Mouse (Mus musculus) intestine, embryonic 15.5 days (tissue): ENCODE results near the gene Cdk5rap1. TPM values are rescaled to one million over a fixed set of nuclear protein-coding genes. Genes with fewer than 3 reads are reported as not detected.

Source experiments
- ATAC-seq: fragments of 200-750 bp; cut with Nextera tagmentation; 2 replicates; pipeline ENCODE4 v1.8.0; 2017; ENCODE audit warnings: moderate TSS enrichment, moderate library complexity
- H3K27ac ChIP-seq: fragments of 300-500 bp; sonication (generic); 2 replicates; pipeline ENCODE4 v1.5.1; 2015; ENCODE audit warnings: mild to moderate bottlenecking, inconsistent platforms
- H3K27me3 ChIP-seq: fragments of 300-500 bp; sonication (generic); replicated peaks from 2 replicates; pipeline ENCODE4 v1.6.1; 2015; ENCODE audit warnings: inconsistent platforms
- H3K36me3 ChIP-seq: fragments of 300-500 bp; sonication (generic); 2 replicates; pipeline ENCODE4 v1.6.1; 2015; ENCODE audit warnings: inconsistent platforms
- H3K4me1 ChIP-seq: fragments of 300-500 bp; sonication (generic); replicated peaks from 2 replicates; pipeline ENCODE4 v1.6.1; 2015; ENCODE audit warnings: inconsistent platforms
- H3K4me2 ChIP-seq: fragments of 300-500 bp; sonication (generic); replicated peaks from 2 replicates; pipeline ENCODE4 v1.6.1; 2015; ENCODE audit warnings: mild to moderate bottlenecking, inconsistent platforms
- H3K4me3 ChIP-seq: fragments of 300-500 bp; sonication (generic); replicated peaks from 2 replicates; pipeline ENCODE4 v1.5.1; 2015; ENCODE audit warnings: inconsistent platforms
- H3K9ac ChIP-seq: fragments of 300-500 bp; sonication (generic); 2 replicates; pipeline ENCODE4 v1.6.1; 2015; ENCODE audit warnings: inconsistent platforms
- H3K9me3 ChIP-seq: fragments of 300-500 bp; sonication (generic); 2 replicates; pipeline ENCODE4 v1.6.1; 2016; ENCODE audit warnings: inconsistent platforms
- WGBS: fragments of 180-500 bp; shearing (Covaris S2); methylation state at CpG from one replicate; pipeline ENCODE4 v1.1.7; 2015; 5-methylcytosine and 5-hydroxymethylcytosine counted together
- polyA plus RNA-seq: library from polyadenylated mRNA; unstranded; fragments of >200 nt; fragmentation: Nextera tagmentation; extraction: Ambion mirVana; gene quantifications from 2 replicates; pipeline ENCODE4 v1.2.1, GENCODE M21; 2015

Gene Cdk5rap1
- polyA plus RNA-seq: 16.9 and 18.1 TPM in 2 replicates

GRCm38 (mm10) chr2:154372842-154373500 lies at the start of gene Cdk5rap1:
Gene Cdk5rap1 (minus strand): TSS chr2:154373010.
- H3K27ac ChIP-seq: peak within 1 kb of the TSS; percentile 92
- H3K4me1 ChIP-seq: 0 out of 2 replicates have a peak, but pooled peaks cover 3% of the 10 kb centered on the region
- peak within 1 kb of the TSS; percentile 65 for H3K4me3 ChIP-seq
- peak within 1 kb of the TSS; percentile 85 for H3K9ac ChIP-seq
- H3K36me3 ChIP-seq: no peaks in the 10 kb centered on the region
- 9% methylated on average over 9 of the region's 9 CpGs for WGBS
- ATAC-seq: peak; percentile 52
- H3K4me2 ChIP-seq: peak within 1 kb of the TSS; percentile 69
- no peaks in the 10 kb centered on the region for H3K9me3 ChIP-seq
- H3K27me3 ChIP-seq: no peaks in the 10 kb centered on the region

- ATAC-seq: no peak
- Histone ChIP-seq H3K9me3 (no peaks in the 10 kb centered on the region), H3K27ac (no peak overlapping the region), H3K4me1 (0 out of 2 replicates have a peak, but pooled peaks cover 3% of the 10 kb centered on the region), H3K27me3 (no peaks in the 10 kb centered on the region), H3K36me3 (no peaks in the 10 kb centered on the region), H3K9ac (no peak overlapping the region), H3K4me2 (no peak overlapping the region), H3K4me3 (no peak overlapping the region)
- 72% methylated on average over 5 of the region's 5 CpGs for WGBS
Observed at GRCm38 (mm10) chr2:154422181-154422580, 49.4 kb upstream of the Cdk5rap1 start.

DNA sequence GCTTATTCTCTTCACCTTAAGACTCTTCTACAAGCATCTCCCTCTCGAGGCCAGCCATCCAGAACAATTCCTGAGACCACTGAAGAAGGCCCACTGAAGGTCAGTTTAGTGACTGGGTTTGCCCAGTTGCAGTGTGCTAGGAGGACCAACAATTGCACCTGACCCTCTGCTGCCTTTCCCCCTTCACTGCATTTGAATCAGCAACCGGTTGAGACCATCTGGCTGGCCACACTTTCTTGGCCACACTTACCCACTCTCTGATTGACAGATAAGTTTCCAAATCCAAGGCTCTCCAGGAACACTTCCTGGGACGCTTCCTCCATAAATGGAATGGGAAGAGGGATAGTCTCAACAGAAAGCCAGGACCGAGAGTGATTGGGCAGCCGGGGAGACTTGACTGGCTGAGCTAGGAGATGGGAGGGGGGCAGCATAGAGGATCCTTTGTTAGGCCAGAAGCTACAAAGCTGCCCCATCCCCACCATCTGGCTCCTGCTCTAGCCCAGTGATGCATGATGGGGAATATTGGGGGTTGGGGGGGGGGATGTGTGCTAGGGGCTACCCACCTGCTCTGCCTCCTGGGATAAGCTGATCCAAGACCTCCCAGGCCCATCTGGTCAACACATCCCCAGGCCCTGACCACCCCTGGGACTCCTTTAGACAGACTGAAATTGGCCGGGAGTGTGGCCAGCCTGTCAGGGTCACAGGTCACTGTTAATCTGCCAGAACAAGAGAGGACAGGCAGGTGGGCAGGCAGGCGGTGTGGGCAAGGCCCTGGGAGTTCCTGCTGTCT lies 48.3 kb upstream of the Cdk5rap1 start:
- no peak overlapping the region for H3K27ac ChIP-seq
- 50% methylated on average over 7 of the region's 7 CpGs for WGBS
- no peak; the same call in 1 of the 2 replicates for ATAC-seq

DNA sequence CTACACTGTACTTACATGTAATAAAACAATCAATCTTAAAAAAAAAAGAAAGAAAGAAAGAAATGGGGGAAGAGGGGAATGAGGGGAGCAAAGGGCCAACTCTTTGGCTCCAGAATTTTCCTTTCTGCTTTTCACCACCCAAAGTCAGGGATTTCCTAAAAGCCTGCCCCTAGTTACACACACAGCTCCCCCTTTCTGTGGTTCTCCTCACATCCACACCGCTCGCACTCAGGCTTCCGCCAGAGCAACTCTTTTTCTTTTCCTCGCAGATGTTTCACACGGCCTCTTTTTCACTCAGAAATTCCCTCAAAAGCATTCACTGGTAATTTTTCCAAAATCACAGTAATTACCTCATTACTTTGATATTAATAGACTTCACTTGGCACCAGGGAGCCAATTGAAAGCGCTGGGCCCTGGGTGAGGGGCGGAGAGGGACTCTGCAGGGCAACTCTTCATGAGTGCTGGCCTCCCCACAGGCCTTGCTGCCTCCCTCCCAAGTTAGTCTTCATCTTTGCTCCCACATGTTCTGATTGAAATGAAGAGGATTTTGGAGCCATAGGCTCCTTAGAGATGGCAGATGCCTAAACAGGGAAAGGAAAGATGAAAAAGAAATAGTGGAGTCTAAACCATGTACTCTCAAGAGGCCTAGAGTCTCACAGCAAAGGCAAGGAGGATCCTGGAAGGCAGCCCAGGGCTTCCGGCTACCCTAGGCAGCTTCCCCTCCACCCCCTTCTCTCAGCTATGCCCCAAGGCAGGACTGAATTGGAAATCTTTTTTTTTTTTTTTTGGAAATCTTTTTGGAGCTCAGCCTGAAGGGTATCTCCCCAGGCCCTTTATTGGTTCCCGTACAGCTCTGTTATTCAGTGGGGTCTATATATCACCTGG lies 47.1 kb upstream of the Cdk5rap1 start:
- no peak overlapping the region for H3K27ac ChIP-seq
- no peaks in the 10 kb centered on the region for H3K4me1 ChIP-seq
- H3K27me3 ChIP-seq: no peaks in the 10 kb centered on the region
- 78% methylated on average over 9 of the region's 9 CpGs for WGBS
- no peaks in the 10 kb centered on the region for H3K9me3 ChIP-seq
- H3K4me3 ChIP-seq: no peak overlapping the region
- no peaks in the 10 kb centered on the region for H3K36me3 ChIP-seq
- ATAC-seq: no peak
- no peak overlapping the region for H3K9ac ChIP-seq
- H3K4me2 ChIP-seq: no peak overlapping the region

More for the DNA sequence above, 48.3 kb upstream of the Cdk5rap1 start:
- Histone ChIP-seq H3K9ac (no peak overlapping the region), H3K27me3 (no peaks in the 10 kb centered on the region), H3K9me3 (no peaks in the 10 kb centered on the region), H3K4me2 (no peak overlapping the region), H3K4me3 (no peak overlapping the region), H3K36me3 (no peaks in the 10 kb centered on the region), H3K4me1 (no peaks in the 10 kb centered on the region)

DNA sequence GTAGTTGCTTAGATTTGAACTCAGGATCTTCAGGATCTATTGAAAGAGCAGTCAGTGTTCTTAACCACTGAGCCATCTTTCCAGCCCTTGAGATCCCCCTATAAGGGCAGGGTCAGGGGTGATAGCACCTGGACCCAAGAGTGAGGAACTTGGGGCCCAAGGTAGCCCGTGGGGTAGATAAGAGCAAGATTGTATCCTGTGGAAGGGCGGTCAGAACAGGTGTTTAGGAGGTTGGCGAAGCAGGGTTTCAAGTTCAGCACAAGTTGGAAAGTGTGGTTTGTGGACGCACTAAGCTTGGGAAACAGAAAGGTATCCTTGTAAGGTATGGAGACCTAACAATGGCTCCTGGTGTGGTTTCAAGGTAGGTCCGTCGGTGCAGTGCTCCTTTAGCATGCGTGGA lies 45.2 kb upstream of the Cdk5rap1 start:
- H3K27me3 ChIP-seq: no peaks in the 10 kb centered on the region

DNA sequence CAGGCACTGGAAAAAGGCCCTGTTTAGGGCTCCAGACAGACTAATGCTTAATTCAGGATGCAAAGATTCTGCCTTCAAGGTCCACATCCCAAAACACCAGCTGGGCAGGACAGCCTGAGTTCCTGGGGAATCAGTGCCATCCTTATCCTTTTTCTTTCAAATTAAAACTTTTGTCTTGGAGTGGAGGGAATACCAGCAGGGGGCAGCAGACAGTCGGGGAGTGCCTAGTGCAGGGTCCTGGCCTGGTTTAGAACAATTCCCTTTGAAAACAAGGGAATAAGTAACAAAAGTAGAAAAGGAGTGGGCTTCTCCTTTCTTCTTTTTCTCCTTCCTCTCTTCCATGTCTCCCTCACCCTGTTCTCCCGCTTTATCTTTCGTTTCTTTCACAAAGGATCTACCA lies 44.3 kb upstream of the Cdk5rap1 start:
- WGBS: 24% methylated on average over 3 of the region's 3 CpGs
- Histone ChIP-seq H3K9me3 (no peaks in the 10 kb centered on the region), H3K4me3 (no peak overlapping the region), H3K4me1 (no peaks in the 10 kb centered on the region), H3K36me3 (no peaks in the 10 kb centered on the region), H3K4me2 (no peak overlapping the region), H3K27ac (no peak overlapping the region), H3K27me3 (no peaks in the 10 kb centered on the region), H3K9ac (no peak overlapping the region)
- ATAC-seq: no peak

More for the DNA sequence above, 45.2 kb upstream of the Cdk5rap1 start:
- WGBS: 89% methylated on average over 7 of the region's 7 CpGs
- H3K4me1 ChIP-seq: no peaks in the 10 kb centered on the region
- no peak overlapping the region for H3K27ac ChIP-seq
- ATAC-seq: no peak
- no peak overlapping the region for H3K9ac ChIP-seq
- H3K4me2 ChIP-seq: no peak overlapping the region
- H3K9me3 ChIP-seq: no peaks in the 10 kb centered on the region
- H3K4me3 ChIP-seq: no peak overlapping the region
- no peaks in the 10 kb centered on the region for H3K36me3 ChIP-seq

- Histone ChIP-seq H3K4me2 (no peak overlapping the region), H3K4me3 (no peak overlapping the region), H3K36me3 (no peaks in the 10 kb centered on the region), H3K9ac (no peak overlapping the region), H3K9me3 (no peaks in the 10 kb centered on the region), H3K27ac (no peak overlapping the region), H3K4me1 (peaks cover 8% of the 10 kb centered on the region), H3K27me3 (peaks cover 7% of the 10 kb centered on the region; the same call in 1 of the 2 replicates)
- ATAC-seq: 0 out of 2 replicates have a peak, but pooled peaks have one; percentile 35
- WGBS: 68% methylated on average over 7 of the region's 7 CpGs
Observed at GRCm38 (mm10) chr2:154412018-154412666, 39.3 kb upstream of the Cdk5rap1 start.

DNA sequence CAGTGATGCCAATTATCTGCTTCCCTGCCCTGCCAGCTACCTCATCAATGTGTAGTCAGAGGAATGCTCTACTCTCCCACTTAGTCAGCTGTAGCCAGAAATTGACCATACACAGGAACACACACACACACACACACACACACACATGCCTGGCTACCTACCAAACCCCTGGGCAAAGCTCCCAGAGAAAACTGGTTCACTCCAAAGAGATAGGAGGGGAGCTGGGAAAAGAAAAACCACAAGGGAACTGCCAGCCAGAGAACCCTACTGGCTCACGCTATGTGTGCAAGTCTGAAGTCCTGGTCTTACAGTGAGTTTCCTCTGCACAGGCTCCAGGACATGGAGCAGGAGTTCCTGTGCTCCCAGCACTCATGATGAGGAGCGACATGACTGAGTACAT lies 37.5 kb upstream of the Cdk5rap1 start:
- Histone ChIP-seq H3K27ac (no peak overlapping the region), H3K9ac (no peak overlapping the region), H3K4me3 (no peak overlapping the region), H3K36me3 (no peaks in the 10 kb centered on the region), H3K4me2 (no peak overlapping the region), H3K4me1 (peaks cover 9% of the 10 kb centered on the region), H3K27me3 (peaks cover 7% of the 10 kb centered on the region; the same call in 1 of the 2 replicates), H3K9me3 (no peaks in the 10 kb centered on the region)
- WGBS: 49% methylated on average over 2 of the region's 2 CpGs
- no peak for ATAC-seq

GRCm38 (mm10) chr2:154407643-154408445 lies 35.0 kb upstream of the Cdk5rap1 start, which contains the start of gene Snta1:
Gene Snta1 (minus strand): TSS chr2:154408099.
- peak within 1 kb of the TSS; percentile 65 for H3K9ac ChIP-seq
- peak within 1 kb of the TSS; percentile 92 for H3K4me2 ChIP-seq
- no peaks in the 10 kb centered on the region for H3K36me3 ChIP-seq
- H3K27ac ChIP-seq: 0 out of 2 replicates have a peak within 1 kb of the TSS, but pooled peaks have one; percentile 13
- H3K27me3 ChIP-seq: peaks cover 7% of the 10 kb centered on the region; the same call in 1 of the 2 replicates
- H3K9me3 ChIP-seq: no peaks in the 10 kb centered on the region
- peaks cover 13% of the 10 kb centered on the region for H3K4me1 ChIP-seq
- H3K4me3 ChIP-seq: peak within 1 kb of the TSS; percentile 75
- ATAC-seq: peak; percentile 93
- WGBS: 2% methylated on average over 73 of the region's 84 CpGs

GRCm38 (mm10) chr2:154407063-154407642 lies 34.3 kb upstream of the Cdk5rap1 start:
- peaks cover 7% of the 10 kb centered on the region; the same call in 1 of the 2 replicates for H3K27me3 ChIP-seq

More at GRCm38 (mm10) chr2:154407063-154407642, 34.3 kb upstream of the Cdk5rap1 start:
- Histone ChIP-seq H3K36me3 (no peaks in the 10 kb centered on the region), H3K27ac (no peak overlapping the region), H3K4me1 (peaks cover 13% of the 10 kb centered on the region), H3K4me2 (peak overlapping the region; percentile 92), H3K9me3 (no peaks in the 10 kb centered on the region), H3K9ac (peak overlapping the region; percentile 65), H3K4me3 (peak overlapping the region; percentile 75)
- no peak for ATAC-seq
- 32% methylated on average over 11 of the region's 11 CpGs for WGBS
